ENCODE assay signal across 8 mouse cellular contexts in genomic region chr1:155083271-155084265, GRCm38 (mm10). TPM values are rescaled to one million over a fixed set of nuclear protein-coding genes. Genes with fewer than 3 reads are reported as not detected.
DNase-seq lines count a peak whose midpoint lies in the region; ATAC-seq lines count a peak whose summit lies in the region.

No protein-coding gene starts in this region.

- no peaks in the 10 kb centered on the region for H3K36me3 ChIP-seq in embryonic facial prominence, embryonic 13.5 days
- no peaks in the 10 kb centered on the region for H3K36me3 ChIP-seq in heart, embryonic 11.5 days (ENCODE audit: control insufficient read depth, insufficient read depth, low read length)
- H3K36me3 ChIP-seq in kidney, embryonic 16.5 days (ENCODE audit: insufficient read depth, low read length) = no peaks in the 10 kb centered on the region
- no peaks in the 10 kb centered on the region for H3K36me3 ChIP-seq in liver, embryonic 12.5 days
- H3K36me3 ChIP-seq in splenic B cell, adult 2 months (ENCODE audit: control insufficient read depth, insufficient read depth, low read length, poor library complexity, severe bottlenecking) = no peaks in the 10 kb centered on the region

- no peaks in the 10 kb centered on the region for H3K27me3 ChIP-seq in embryonic facial prominence, embryonic 13.5 days
- H3K27me3 ChIP-seq in heart, embryonic 11.5 days (ENCODE audit: control insufficient read depth, insufficient read depth, low read length) = no peaks in the 10 kb centered on the region
- H3K27me3 ChIP-seq in kidney, embryonic 16.5 days (ENCODE audit: insufficient read depth, low read length) = no peaks in the 10 kb centered on the region
- peaks cover 58% of the 10 kb centered on the region for H3K27me3 ChIP-seq in liver, embryonic 12.5 days (replicated peaks)
- no peaks in the 10 kb centered on the region for H3K27me3 ChIP-seq in splenic B cell, adult 2 months (ENCODE audit: control insufficient read depth, insufficient read depth, low read length, poor library complexity, severe bottlenecking)

- H3K4me3 ChIP-seq in embryonic facial prominence, embryonic 13.5 days = peak overlapping the region; percentile 51
- peak overlapping the region; percentile 50 for H3K4me3 ChIP-seq in heart, embryonic 11.5 days (ENCODE audit: low read depth, low read length)
- peak overlapping the region; percentile 53 for H3K4me3 ChIP-seq in kidney, embryonic 16.5 days (ENCODE audit: low read length)
- H3K4me3 ChIP-seq in liver, embryonic 12.5 days = peak overlapping the region; percentile 61

- ATAC-seq in embryonic facial prominence, embryonic 13.5 days (ENCODE audit: insufficient number of reproducible peaks, insufficient read depth, low FRiP score, low TSS enrichment, low read depth) = peak; percentile 93
- ATAC-seq in heart, embryonic 11.5 days (replicated peaks; ENCODE audit: insufficient number of reproducible peaks, low FRiP score, low TSS enrichment) = peak; percentile 96
- peak; percentile 94 for ATAC-seq in kidney, embryonic 16.5 days (ENCODE audit: low FRiP score, low TSS enrichment)
- peak; percentile 90 for ATAC-seq in liver, embryonic 12.5 days

- peak overlapping the region; percentile 76 for H3K4me2 ChIP-seq in embryonic facial prominence, embryonic 13.5 days
- peak overlapping the region; percentile 87 for H3K4me2 ChIP-seq in heart, embryonic 11.5 days
- peak overlapping the region; percentile 82 for H3K4me2 ChIP-seq in kidney, embryonic 16.5 days (replicated peaks; ENCODE audit: low read depth, low read length)
- H3K4me2 ChIP-seq in liver, embryonic 12.5 days = peak overlapping the region; percentile 94

- peak; percentile 89 for DNase-seq in 3T3-L1 (ENCODE audit: low read depth, low spot score)
- peak; percentile 96 to 97 for DNase-seq in adrenal gland, postnatal 36 days
- peak; percentile 88 for DNase-seq in naive thymus-derived CD4-positive, alpha-beta T cell, adult 2 months (ENCODE audit: low read depth)
- DNase-seq in splenic B cell, adult 2 months (ENCODE audit: low read depth, low spot score) = peak; percentile 94

- peak overlapping the region; percentile 98 for H3K27ac ChIP-seq in embryonic facial prominence, embryonic 13.5 days
- peak overlapping the region; percentile 95 for H3K27ac ChIP-seq in heart, embryonic 11.5 days (ENCODE audit: low read depth, low read length)
- peak overlapping the region; percentile 98 for H3K27ac ChIP-seq in kidney, embryonic 16.5 days (ENCODE audit: low read length)
- peak overlapping the region; percentile 74 for H3K27ac ChIP-seq in liver, embryonic 12.5 days

- WGBS in embryonic facial prominence, embryonic 13.5 days = under 1% methylated on average over 57 of the region's 77 CpGs
- 1% methylated on average over 49 of the region's 77 CpGs for WGBS in heart, embryonic 11.5 days (ENCODE audit: insufficient replicate concordance)
- 2% methylated on average over 36 of the region's 77 CpGs for WGBS in kidney, embryonic 16.5 days
- 2% methylated on average over 63 of the region's 77 CpGs for WGBS in liver, embryonic 12.5 days (ENCODE audit: insufficient replicate concordance)

- H3K9me3 ChIP-seq in embryonic facial prominence, embryonic 13.5 days = no peaks in the 10 kb centered on the region
- H3K9me3 ChIP-seq in heart, embryonic 11.5 days (replicated peaks; ENCODE audit: control insufficient read depth, low read length) = no peaks in the 10 kb centered on the region
- no peaks in the 10 kb centered on the region for H3K9me3 ChIP-seq in kidney, embryonic 16.5 days (ENCODE audit: low read length)
- H3K9me3 ChIP-seq in liver, embryonic 12.5 days (replicated peaks) = no peaks in the 10 kb centered on the region

- H3K9ac ChIP-seq in embryonic facial prominence, embryonic 13.5 days = peak overlapping the region; percentile 78
- H3K9ac ChIP-seq in heart, embryonic 11.5 days (ENCODE audit: low read depth, low read length) = peak overlapping the region; percentile 84
- H3K9ac ChIP-seq in kidney, embryonic 16.5 days (replicated peaks; ENCODE audit: low read length) = peak overlapping the region; percentile 82
- peak overlapping the region; percentile 65 for H3K9ac ChIP-seq in liver, embryonic 12.5 days

- peaks cover 58% of the 10 kb centered on the region for H3K4me1 ChIP-seq in embryonic facial prominence, embryonic 13.5 days
- H3K4me1 ChIP-seq in heart, embryonic 11.5 days (ENCODE audit: control insufficient read depth, insufficient read depth, low read length) = peaks cover 37% of the 10 kb centered on the region
- peaks cover 55% of the 10 kb centered on the region for H3K4me1 ChIP-seq in kidney, embryonic 16.5 days (ENCODE audit: insufficient read depth, low read length)
- peaks cover 56% of the 10 kb centered on the region for H3K4me1 ChIP-seq in liver, embryonic 12.5 days

RNA-seq across cellular contexts. Expression of gene Ier5, which starts 15.9 kb away (rescaled TPM):
- total RNA-seq in adrenal gland, postnatal 36 days (2021) = 10 to 100 TPM in 1 of 2 experiments, 1 to 10 TPM in 1; 6.1 to 10.4 TPM
- polyA plus RNA-seq in embryonic facial prominence, embryonic 13.5 days (2015; fragmentation: Nextera tagmentation; extraction: Ambion mirVana) = 7.5 and 9.2 TPM in 2 replicates
- 7.3 and 7.7 TPM in 2 replicates for polyA plus RNA-seq in heart, embryonic 11.5 days (2014; fragmentation: Nextera tagmentation; extraction: Ambion mirVana)
- 4.4 and 5.3 TPM in 2 replicates for polyA plus RNA-seq in kidney, embryonic 16.5 days (2015; fragmentation: Nextera tagmentation; extraction: Ambion mirVana)
- 6.1 and 6.9 TPM in 2 replicates for polyA plus RNA-seq in liver, embryonic 12.5 days (2016; fragmentation: Nextera tagmentation; extraction: Ambion mirVana)

Comparison
In these comparisons a context has a peak if more than half of its experiments do, and no peak if none do; other contexts are left out.
1. Peak in every context shown above with its lines: DNase-seq, ATAC-seq, H3K4me3 ChIP-seq and H3K27ac ChIP-seq.